Mouse (Mus musculus) heart, embryonic 15.5 days (tissue): ENCODE results near the gene Strbp. TPM values are rescaled to one million over a fixed set of nuclear protein-coding genes. Genes with fewer than 3 reads are reported as not detected.

Experiments used
- ATAC-seq: fragments of 200-750 bp; cut with Nextera tagmentation; replicated peaks from 2 replicates; pipeline ENCODE4 v1.8.0; 2017; ENCODE audit warnings: low read depth, moderate TSS enrichment; ENCODE audit not compliant: insufficient number of reproducible peaks, insufficient read depth, low FRiP score
- H3K27ac ChIP-seq: fragments of 300-500 bp; sonication (generic); 2 replicates; pipeline ENCODE4 v1.5.1; 2015; ENCODE audit warnings: mild to moderate bottlenecking, inconsistent platforms
- H3K27me3 ChIP-seq: fragments of 300-500 bp; sonication (generic); 2 replicates; pipeline ENCODE4 v1.6.1; 2015; ENCODE audit warnings: inconsistent platforms
- H3K36me3 ChIP-seq: fragments of 300-500 bp; sonication (generic); 2 replicates; pipeline ENCODE4 v1.6.1; 2015; ENCODE audit warnings: mild to moderate bottlenecking, inconsistent platforms
- H3K4me1 ChIP-seq: fragments of 300-500 bp; sonication (generic); replicated peaks from 2 replicates; pipeline ENCODE4 v1.6.1; 2015; ENCODE audit warnings: inconsistent platforms
- H3K4me2 ChIP-seq: fragments of 300-500 bp; sonication (generic); 2 replicates; pipeline ENCODE4 v1.6.1; 2015; ENCODE audit warnings: inconsistent platforms, mild to moderate bottlenecking, moderate library complexity
- H3K4me3 ChIP-seq: fragments of 300-500 bp; sonication (generic); 2 replicates; pipeline ENCODE4 v1.5.1; 2015; ENCODE audit warnings: mild to moderate bottlenecking, inconsistent platforms
- H3K9ac ChIP-seq: fragments of 300-500 bp; sonication (generic); 2 replicates; pipeline ENCODE4 v1.6.1; 2015; ENCODE audit warnings: mild to moderate bottlenecking, inconsistent platforms
- H3K9me3 ChIP-seq: fragments of 300-500 bp; sonication (generic); replicated peaks from 2 replicates; pipeline ENCODE4 v1.6.1; 2016; ENCODE audit warnings: inconsistent platforms
- WGBS: fragments of 180-500 bp; shearing (Covaris S2); methylation state at CpG from one replicate; pipeline ENCODE4 v1.1.7; 2015; ENCODE audit warnings: mixed read lengths; 5-methylcytosine and 5-hydroxymethylcytosine counted together
- microRNA-seq: library from miRNA; unstranded; fragments of <30 nt; microRNA quantifications from one replicate; pipeline ENCODE4, GENCODE M21; 2016
- polyA plus RNA-seq: library from polyadenylated mRNA; unstranded; fragments of >200 nt; fragmentation: Nextera tagmentation; extraction: Ambion mirVana; gene quantifications from 2 replicates; pipeline ENCODE4 v1.2.1, GENCODE M21; 2015

The Strbp gene
- polyA plus RNA-seq, 1 experiment from 2014 or later: 24.5 TPM

DNA sequence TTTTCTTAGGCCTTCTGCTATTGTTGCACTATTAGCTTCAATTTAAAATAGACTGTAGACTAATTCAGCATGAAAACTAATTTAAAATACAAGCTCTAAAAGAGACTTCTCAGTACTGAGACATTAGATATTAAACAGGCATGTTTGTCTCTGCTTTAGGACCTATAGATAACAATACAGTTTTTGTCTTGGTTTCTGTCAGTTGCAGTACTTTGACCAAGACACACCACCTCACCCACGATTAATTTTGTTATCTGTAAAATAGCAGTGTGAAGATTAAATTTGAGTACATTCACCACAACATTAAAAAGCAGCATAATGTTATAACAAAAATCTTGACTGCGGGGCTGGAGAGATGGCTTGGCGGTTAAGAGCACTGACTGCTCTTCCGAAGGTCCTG is 237.4 kb downstream of the Strbp start:
- ATAC-seq: no peak
- Histone ChIP-seq H3K4me3 (no peak overlapping the region), H3K9me3 (no peaks in the 10 kb centered on the region), H3K4me1 (no peaks in the 10 kb centered on the region), H3K4me2 (no peak overlapping the region), H3K27me3 (no peaks in the 10 kb centered on the region), H3K27ac (no peak overlapping the region), H3K36me3 (peaks cover 12% of the 10 kb centered on the region; the same call in 1 of the 2 replicates), H3K9ac (no peak overlapping the region)
- 88% methylated on average over 4 of the region's 4 CpGs for WGBS

DNA sequence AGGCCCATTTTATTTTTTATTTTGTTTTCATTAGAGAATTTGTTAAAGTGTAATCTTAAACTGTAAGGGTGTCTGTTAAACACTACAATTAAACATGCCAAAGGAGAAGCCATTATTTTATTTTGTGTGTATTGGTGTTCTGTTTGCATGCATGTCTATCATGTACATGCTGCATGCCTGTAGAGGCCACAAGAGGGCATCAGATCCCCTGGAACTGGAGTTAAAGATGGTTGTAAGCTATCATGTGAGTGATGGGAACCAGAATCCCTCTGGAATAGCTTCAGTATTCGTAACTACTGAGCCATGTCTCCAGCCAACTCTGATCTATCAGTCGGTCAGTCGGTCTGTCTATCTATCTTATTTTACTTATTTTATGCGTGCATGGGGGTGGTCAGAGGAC is 243.0 kb downstream of the Strbp start:
- H3K27ac ChIP-seq: no peak overlapping the region
- no peak overlapping the region for H3K4me2 ChIP-seq
- ATAC-seq: no peak
- H3K9ac ChIP-seq: no peak overlapping the region
- no peaks in the 10 kb centered on the region for H3K27me3 ChIP-seq
- no peaks in the 10 kb centered on the region for H3K9me3 ChIP-seq
- H3K4me3 ChIP-seq: no peak overlapping the region
- H3K36me3 ChIP-seq: no peaks in the 10 kb centered on the region
- WGBS: 98% methylated on average over 4 of the region's 4 CpGs
- H3K4me1 ChIP-seq: no peaks in the 10 kb centered on the region

DNA sequence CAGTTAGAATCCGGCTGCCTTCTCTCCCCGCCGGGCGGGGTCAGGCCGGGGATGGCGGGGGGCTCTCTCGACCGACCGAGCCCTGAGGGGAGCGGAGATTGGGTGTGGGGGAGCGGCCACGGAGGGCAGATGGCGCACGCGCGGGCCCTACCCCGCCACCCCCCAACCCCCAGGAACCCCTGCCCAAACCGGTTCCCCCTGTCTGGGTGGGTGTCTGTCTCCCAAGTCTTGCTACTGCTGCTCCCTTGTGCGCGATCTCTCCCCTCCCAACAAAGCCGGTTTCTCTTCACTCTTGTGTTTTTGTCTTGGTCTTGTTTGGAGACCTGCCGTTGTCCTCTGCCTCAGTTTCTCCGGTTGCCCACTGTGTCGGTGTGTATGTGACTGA is 251.3 kb downstream of the Strbp start:
- peaks cover 9% of the 10 kb centered on the region for H3K4me1 ChIP-seq
- ATAC-seq: peak; percentile 86

DNA sequence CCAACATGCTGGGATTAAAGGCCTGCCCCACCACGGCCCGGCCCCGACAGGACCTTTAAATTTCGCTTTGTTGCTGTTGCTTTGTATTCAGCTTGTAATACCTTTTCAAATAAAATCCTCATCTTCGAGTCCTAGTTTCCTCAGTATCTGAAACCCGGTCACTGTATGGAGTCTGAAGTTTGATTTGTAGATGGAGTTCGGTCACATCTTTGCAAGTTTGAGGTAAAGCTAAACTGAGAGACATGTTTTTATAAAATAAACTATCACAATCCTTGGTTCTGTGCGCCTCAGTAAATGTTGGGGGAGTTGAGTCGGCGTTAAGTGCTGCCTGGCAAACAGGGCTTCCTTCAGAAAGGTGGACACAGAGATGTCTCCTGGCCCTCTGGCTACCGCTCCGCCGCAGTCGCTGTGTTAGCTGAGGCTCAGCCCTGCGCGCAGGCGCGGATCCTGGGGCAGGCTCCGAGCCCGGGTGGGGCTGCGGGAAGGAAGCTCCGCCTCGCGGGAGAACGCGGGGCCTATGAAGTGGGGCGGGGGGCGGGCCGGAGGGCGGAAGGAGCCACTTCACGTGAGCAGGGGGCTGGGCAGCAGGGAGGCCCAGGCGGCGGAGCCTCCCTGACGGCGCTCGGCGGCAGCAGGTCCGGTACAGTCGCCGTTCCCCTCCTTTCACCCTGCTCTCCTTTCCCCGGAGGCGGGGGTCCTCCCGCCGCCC is 251.8 kb downstream of the Strbp start:
- no peaks in the 10 kb centered on the region for H3K36me3 ChIP-seq
- H3K27ac ChIP-seq: peak overlapping the region; percentile 84
- 8% methylated on average over 43 of the region's 44 CpGs for WGBS
- peak overlapping the region; percentile 97 for H3K9ac ChIP-seq
- H3K4me2 ChIP-seq: peak overlapping the region; percentile 72
- H3K4me1 ChIP-seq: peaks cover 9% of the 10 kb centered on the region
- H3K9me3 ChIP-seq: no peaks in the 10 kb centered on the region
- H3K4me3 ChIP-seq: peak overlapping the region; percentile 94
- no peaks in the 10 kb centered on the region for H3K27me3 ChIP-seq
- peak; percentile 99 for ATAC-seq

More for the DNA sequence above, 251.3 kb downstream of the Strbp start:
- 0% methylated on average over 24 of the region's 24 CpGs for WGBS
- Histone ChIP-seq H3K27me3 (no peaks in the 10 kb centered on the region), H3K9me3 (no peaks in the 10 kb centered on the region), H3K4me3 (peak overlapping the region; percentile 94), H3K36me3 (no peaks in the 10 kb centered on the region), H3K4me2 (peak overlapping the region; percentile 72), H3K27ac (peak overlapping the region; percentile 84), H3K9ac (peak overlapping the region; percentile 97)

DNA sequence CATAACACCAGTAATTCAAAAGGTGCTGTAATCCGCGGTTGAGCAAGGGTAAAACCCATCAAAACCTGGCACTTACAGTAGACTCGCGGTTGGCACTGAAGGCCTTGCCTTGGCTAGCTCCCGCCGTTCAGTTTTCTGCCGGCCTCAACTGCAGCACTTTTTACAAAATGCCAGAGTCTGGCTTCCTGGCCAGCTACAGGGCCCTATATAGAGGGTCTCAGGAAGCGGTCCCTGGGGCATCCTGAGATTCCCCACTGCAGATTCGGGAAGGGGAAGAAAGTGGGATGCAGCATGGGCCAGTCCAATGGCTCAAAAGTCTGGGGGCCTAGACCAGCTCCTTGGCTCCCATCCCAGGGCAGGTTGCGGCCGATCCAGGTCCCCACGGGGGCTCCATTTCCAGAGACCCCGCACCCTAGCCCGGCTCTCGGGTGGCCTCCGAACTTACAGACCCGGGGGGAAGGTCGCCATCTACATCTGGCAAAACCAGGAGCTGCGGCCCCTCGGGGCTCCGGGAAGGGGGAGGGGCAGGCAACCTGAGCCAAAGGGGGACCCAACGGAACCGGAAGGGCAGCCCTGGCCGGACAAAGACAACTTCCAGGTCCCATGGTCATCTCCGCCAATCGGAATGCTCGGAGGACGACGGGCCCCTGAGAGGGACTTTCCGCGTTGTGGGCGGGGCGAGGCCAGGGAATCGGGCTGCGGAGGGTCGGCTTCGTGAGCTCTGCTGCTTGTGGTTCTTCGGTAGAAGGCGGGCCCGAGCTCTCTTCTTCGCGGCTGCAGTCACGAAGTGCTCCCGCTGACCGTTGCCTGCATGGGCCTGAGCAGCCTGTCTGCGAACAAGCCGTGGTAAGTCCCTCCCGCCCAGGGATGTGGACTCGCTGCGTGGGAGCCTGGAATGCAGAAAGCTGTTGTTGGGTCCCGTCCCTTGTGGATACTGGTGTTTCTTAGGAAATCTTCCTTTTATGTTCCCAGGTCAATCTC is 260.8 kb downstream of the Strbp start, which contains the start of the genes Zbtb26, Zbtb6 and Rabgap1:
Gene Zbtb26 (minus strand): TSS at position 525 of the 981 bp plus-strand sequence.
Gene Zbtb6 (minus strand): TSS at position 561 of the 981 bp plus-strand sequence.
Gene Rabgap1 (plus strand): TSS at position 669 of the 981 bp plus-strand sequence.
- peak; percentile 99 for ATAC-seq
- H3K27me3 ChIP-seq: no peaks in the 10 kb centered on the region
- H3K4me1 ChIP-seq: peaks cover 11% of the 10 kb centered on the region
- H3K4me2 ChIP-seq: peak within 1 kb of the TSS; percentile 67
- peak within 1 kb of the TSS; percentile 91 for H3K9ac ChIP-seq
- peak within 1 kb of the TSS; percentile 87 for H3K27ac ChIP-seq
- WGBS: under 1% methylated on average over 51 of the region's 51 CpGs
- H3K9me3 ChIP-seq: no peaks in the 10 kb centered on the region
- H3K4me3 ChIP-seq: peak within 1 kb of the TSS; percentile 77
- H3K36me3 ChIP-seq: no peaks in the 10 kb centered on the region

Small RNA genes within 50 kb of the gene (microRNA-seq; reads per million reads assigned to microRNA genes)
- gene Mir5128: 2.5 reads per million, percentile 7 among the genes with 10 or more reads in this experiment

Other genes with a start within 250 kb of the Strbp start
- 0.58 and 1.3 TPM in 2 replicates for gene Gpr21, start 187.5 kb downstream of the Strbp start, polyA plus RNA-seq
- gene Crb2, start 72.4 kb upstream of the Strbp start, polyA plus RNA-seq: 1.3 and 2.1 TPM in 2 replicates